Mouse (Mus musculus) ovary, postnatal 14 days (tissue): Measurements from ENCODE around the gene Igbp1b.

ENCODE experiments used
- DNase-seq: peaks from one replicate; pipeline ENCODE4 v3.0.0; 2022; ENCODE audit warnings: low spot score

Igbp1b gene

GRCm38 (mm10) chr6:138658516-138658915 is at the start of gene Igbp1b:
Gene Igbp1b, minus strand, starts transcription at chr6:138658544.
- DNase-seq = no peak

GRCm38 (mm10) chr6:138682959-138683358 is 24.6 kb upstream of the Igbp1b start:
- no peak for DNase-seq

GRCm38 (mm10) chr6:138672704-138673141 is 14.4 kb upstream of the Igbp1b start:
- DNase-seq = no peak

DNA sequence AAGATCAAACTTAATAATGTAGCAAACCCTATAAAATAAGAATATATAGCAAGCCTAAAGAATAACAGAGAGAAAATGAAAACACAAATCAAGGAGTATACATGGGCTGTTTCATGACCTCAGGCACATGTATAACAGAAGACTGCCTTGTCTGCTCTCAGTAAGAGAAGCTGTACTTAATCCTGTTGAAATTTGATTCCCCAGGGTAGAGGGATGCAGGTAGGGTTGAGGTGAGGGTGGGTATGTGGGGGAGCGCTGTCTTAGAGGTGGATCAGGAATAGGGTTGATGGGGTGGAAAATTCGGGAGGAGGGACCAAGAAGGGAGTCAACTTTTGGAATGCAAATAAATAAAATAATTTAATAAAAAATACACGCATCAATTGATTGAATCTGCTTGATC is 7.1 kb upstream of the Igbp1b start:
- DNase-seq = no peak

DNA sequence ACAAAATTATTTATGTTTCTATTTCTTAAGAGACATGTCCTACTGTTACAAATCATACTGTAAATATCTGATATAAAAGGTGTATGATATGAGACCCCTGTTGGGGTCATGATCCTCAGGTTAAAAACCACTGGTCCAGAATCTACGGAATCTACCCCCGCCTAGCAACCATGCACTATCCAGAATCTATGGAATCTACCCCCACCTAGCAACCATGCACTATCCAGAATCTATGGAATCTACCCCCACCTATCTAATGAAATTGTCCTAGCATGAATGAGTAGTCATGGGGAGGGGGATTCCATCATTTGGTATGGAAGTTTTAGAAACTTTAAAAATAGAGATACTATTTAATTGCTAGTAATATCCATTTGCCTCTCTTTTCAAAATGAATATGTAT is 12.7 kb downstream of the Igbp1b start:
- DNase-seq = no peak

- no peak for DNase-seq
Observed at GRCm38 (mm10) chr6:138639351-138639750, 19.0 kb downstream of the Igbp1b start.

DNA sequence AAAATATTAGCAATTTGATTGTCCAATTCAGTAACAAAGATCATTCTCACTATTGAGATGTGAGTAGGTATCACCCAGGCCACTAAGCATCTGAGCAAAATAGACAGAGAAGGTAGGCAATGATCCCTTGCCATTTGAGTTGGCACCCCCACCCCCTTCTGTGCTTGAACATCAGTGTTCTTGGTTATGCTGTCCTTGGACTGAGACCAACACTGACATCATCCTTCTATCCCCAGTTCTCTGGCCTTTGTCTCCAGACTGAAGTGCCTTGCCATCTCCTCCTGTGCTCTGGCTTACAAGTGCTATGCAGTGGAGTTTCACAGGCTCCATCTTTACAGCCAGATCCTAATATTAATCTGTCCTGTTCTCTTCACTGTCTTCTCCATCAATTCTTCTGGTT is 37.6 kb downstream of the Igbp1b start:
- DNase-seq = no peak

- DNase-seq = no peak
Observed at GRCm38 (mm10) chr6:138618396-138618795, 39.9 kb downstream of the Igbp1b start.
